Comparison of ENCODE assay signal across 25 mouse cellular contexts in the genomic region with DNA sequence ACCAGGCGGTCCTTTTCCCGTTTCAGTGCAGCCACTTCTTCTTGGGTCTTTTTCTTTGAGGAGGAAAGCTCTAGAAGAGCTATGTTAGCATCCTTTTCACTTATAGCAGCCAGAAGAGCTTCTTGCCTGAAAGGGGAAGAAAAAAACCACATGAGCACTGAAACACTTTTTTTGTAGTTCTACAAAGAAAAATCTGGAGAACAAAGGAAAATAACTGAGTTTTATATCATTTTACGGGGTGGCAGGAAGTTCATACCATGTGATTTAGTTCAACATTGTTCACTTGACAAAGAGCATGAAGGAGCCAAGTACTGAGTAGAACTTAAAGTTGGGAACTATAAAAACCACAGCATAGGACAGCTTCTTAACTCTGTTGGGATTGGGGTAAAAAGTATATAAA.
DNase-seq lines count a peak whose midpoint lies in the region; ATAC-seq and TF ChIP-seq lines count a peak whose summit lies in the region.
"Had no signal": no experiment of that assay in that cellular context is flagged by ENCODE, and none has a peak within 500 bp of the region (broad histone marks: within the 10 kb centered on the region; RNA-seq: fewer than 3 reads in every experiment).

No protein-coding gene starts in this region.

- no peak overlapping the region for H3K4me2 ChIP-seq in forebrain, embryonic 16.5 days (ENCODE audit: low read length)
- H3K4me2 ChIP-seq: heart, embryonic 11.5 days; hindbrain, embryonic 12.5 days; hindbrain, embryonic 15.5 days had no signal

- peaks cover 7% of the 10 kb centered on the region for H3K4me1 ChIP-seq in thymus, adult 2 months (replicated peaks; ENCODE audit: control insufficient read depth, insufficient read depth, low read length)
- H3K4me1 ChIP-seq in forebrain, embryonic 16.5 days (replicated peaks; ENCODE audit: control insufficient read depth, insufficient read depth, low read length), result no peaks in the 10 kb centered on the region
- H3K4me1 ChIP-seq: hindbrain, embryonic 12.5 days; hindbrain, embryonic 15.5 days had no signal

- H3K9ac ChIP-seq in forebrain, embryonic 16.5 days (replicated peaks; ENCODE audit: low read depth, low read length), result no peak overlapping the region
- H3K9ac ChIP-seq: hindbrain, embryonic 12.5 days; hindbrain, embryonic 15.5 days had no signal

- H3K9me3 ChIP-seq in forebrain, embryonic 16.5 days (ENCODE audit: control insufficient read depth, low read length), result no peaks in the 10 kb centered on the region
- H3K9me3 ChIP-seq: forebrain, embryonic 10.5 days; G1E; hindbrain, embryonic 12.5 days; hindbrain, embryonic 15.5 days had no signal

- no peak for TF ChIP-seq CTCF in thymus, adult 2 months (IDR thresholded peaks at IDR 0.05; ENCODE audit: borderline replicate concordance, control insufficient read depth, extremely low read depth, insufficient read depth, low read length, poor library complexity)

- no peaks in the 10 kb centered on the region for H3K36me3 ChIP-seq in thymus, adult 2 months (ENCODE audit: control insufficient read depth, insufficient read depth, low read length)
- peaks cover 3% of the 10 kb centered on the region for H3K36me3 ChIP-seq in forebrain, embryonic 16.5 days (ENCODE audit: control insufficient read depth, insufficient read depth)

- TF ChIP-seq POLR2A in thymus, adult 2 months (IDR thresholded peaks at IDR 0.05; ENCODE audit: control insufficient read depth, extremely low read depth, insufficient read depth, low read length, poor library complexity), result no peak

- WGBS in thymus, adult 2 months, result 3% methylated on average over 3 of the region's 3 CpGs
- WGBS in forebrain, embryonic 16.5 days, result 86% methylated on average over 3 of the region's 3 CpGs

- no peaks in the 10 kb centered on the region for H3K27me3 ChIP-seq in thymus, adult 2 months (ENCODE audit: control insufficient read depth, insufficient read depth, low read length)
- no peaks in the 10 kb centered on the region for H3K27me3 ChIP-seq in forebrain, embryonic 16.5 days (replicated peaks; ENCODE audit: control insufficient read depth, insufficient read depth, low read length)
- H3K27me3 ChIP-seq: CH12.LX; hindbrain, embryonic 12.5 days; hindbrain, embryonic 15.5 days; Patski had no signal

- peak; percentile 19 for DNase-seq in heart, adult 11 months
- DNase-seq in heart, adult 9 months (ENCODE audit: low spot score in 2 of 2), result no peak
- peak; percentile 11 for DNase-seq in thymus, adult 2 months
- DNase-seq in thymus, adult 18-20 months, result no peak
- DNase-seq in thymus, postnatal 25 days, result peak; percentile 20
- no peak for DNase-seq in thymus, postnatal 36 days
- no peak for DNase-seq in layer of hippocampus, postnatal 25 days (ENCODE audit: extremely low spot score in 1 of 2, low spot score in 1 of 2)
- DNase-seq: adrenal gland, adult 2 months; adrenal gland, postnatal 14 days; cerebellum, adult 11-12 months; cerebellum, adult 8-10 months; cerebellum, postnatal 10 days; cerebellum, postnatal 36 days; embryo, embryonic 11 days; gastrocnemius, postnatal 25 days; heart, adult 2 months had no signal

- H3K4me3 ChIP-seq in thymus, adult 2 months (ENCODE audit: control insufficient read depth, insufficient read depth, low read length), result no peak overlapping the region
- H3K4me3 ChIP-seq in forebrain, embryonic 16.5 days (replicated peaks; ENCODE audit: low read length), result no peak overlapping the region
- H3K4me3 ChIP-seq: forebrain, embryonic 10.5 days; heart, adult 2 months; hindbrain, embryonic 12.5 days; hindbrain, embryonic 15.5 days had no signal

- no peak for ATAC-seq in forebrain, embryonic 16.5 days
- ATAC-seq: forebrain, embryonic 14.5 days; Patski had no signal

- H3K27ac ChIP-seq in thymus, adult 2 months (ENCODE audit: control insufficient read depth, insufficient read depth, low read length), result no peak overlapping the region; the same call in 1 of the 2 replicates
- no peak overlapping the region for H3K27ac ChIP-seq in forebrain, embryonic 16.5 days (ENCODE audit: low read length)
- H3K27ac ChIP-seq: forebrain, embryonic 10.5 days; heart, adult 2 months; hindbrain, embryonic 12.5 days; hindbrain, embryonic 15.5 days had no signal

Comparison
In these comparisons a context has a peak if more than half of its experiments do, and no peak if none do; other contexts are left out.
1. DNase-seq: peak in heart, adult 11 months (single experiment), thymus, adult 2 months (single experiment) and thymus, postnatal 25 days (single experiment); none in heart, adult 9 months (0 of 2), thymus, adult 18-20 months (0 of 2), thymus, postnatal 36 days (0 of 2) and layer of hippocampus, postnatal 25 days (0 of 2).